Mouse (Mus musculus): ENCODE measurements at regions not wholly inside any gene's neighbourhood (a gene's known extent, or its start where the extent isn't known, plus 50 kb on each side); places are given as distances from the start of the nearest gene placed in this dataset.

GRCm38 (mm10) chr9:69705942-69706341 lies 54.8 kb downstream of the Foxb1 start:
- no peak for DNase-seq (ENCODE audit: low spot score)

DNA sequence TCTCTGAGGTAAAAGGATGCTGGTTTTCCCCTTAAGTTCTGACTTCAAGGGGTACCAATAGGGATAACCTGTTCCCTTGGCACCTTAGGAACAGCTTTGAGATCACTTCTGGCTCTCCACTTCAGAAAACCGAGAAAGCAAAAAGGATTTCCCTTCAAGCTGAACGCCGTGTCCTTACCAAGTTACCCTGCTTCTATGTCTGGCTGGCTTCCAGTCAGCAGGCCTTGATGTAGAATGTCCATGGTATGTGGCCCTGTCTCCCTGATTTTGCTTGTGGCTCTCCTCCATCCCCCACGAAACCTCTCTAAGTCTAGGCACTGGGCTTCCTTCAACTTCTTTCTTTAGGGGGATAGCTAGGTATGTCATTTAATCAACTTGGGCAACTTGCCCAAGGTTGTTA lies 55.7 kb downstream of the Foxb1 start:
- DNase-seq (ENCODE audit: low spot score), result peak; percentile 26

GRCm38 (mm10) chr9:69703731-69704130 lies 57.0 kb downstream of the Foxb1 start:
- no peak for DNase-seq (ENCODE audit: low spot score)

DNA sequence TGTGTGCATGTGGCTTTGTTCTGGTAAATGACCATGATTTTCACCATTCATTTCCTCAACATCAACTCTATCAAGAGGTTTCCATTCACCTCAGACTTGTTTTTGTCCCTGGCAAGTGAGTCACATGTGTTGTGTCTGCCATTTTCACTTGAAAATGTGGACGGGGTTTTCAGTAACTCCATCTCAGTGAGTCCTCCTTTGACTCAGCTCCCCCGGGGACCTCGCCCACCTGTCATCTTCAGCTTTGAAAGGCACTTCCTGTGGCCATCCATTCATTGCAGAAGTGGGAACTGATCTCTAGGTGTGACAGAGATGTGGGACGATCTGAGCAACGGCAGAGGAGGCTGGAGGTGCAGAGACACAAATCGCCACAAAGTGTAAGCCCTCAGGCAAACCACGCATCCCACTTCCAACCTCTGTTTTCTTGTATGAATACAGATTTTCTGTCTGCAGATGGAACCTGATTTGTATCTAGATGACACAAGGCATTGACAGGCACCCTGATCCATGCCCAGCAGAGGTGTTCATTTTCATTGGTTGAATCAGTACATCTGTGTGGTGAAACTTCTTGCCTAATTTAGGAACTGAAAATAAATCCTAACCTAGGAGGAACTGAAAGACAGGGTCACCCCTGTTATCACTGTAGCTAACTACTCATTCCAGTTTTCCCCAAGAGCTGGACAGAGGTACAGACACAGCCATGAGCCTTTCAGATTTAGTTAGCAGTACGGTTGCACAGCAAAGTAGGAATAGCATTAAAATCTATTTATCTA lies 58.4 kb downstream of the Foxb1 start:
- DNase-seq (ENCODE audit: low spot score), result no peak

DNA sequence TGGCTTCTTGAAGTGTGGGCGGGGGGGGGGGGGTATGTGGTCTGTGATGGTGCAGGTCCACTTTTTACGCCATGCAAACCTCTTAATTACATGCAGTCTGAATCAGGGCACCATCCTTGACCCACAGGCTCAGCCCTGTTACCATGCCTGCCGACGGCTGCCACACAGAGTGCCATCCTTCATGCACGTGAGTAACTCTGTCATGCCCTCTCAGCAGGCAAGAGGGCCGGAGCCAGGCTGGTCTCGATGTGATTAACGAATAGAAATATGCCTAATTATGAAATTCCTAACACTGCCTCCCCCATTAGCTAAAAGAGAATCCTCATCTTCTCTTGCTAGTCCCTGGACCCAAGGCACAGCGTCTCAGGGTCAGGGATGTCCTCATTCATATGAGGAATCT lies 60.0 kb downstream of the Foxb1 start:
- no peak for DNase-seq (ENCODE audit: low spot score)

DNA sequence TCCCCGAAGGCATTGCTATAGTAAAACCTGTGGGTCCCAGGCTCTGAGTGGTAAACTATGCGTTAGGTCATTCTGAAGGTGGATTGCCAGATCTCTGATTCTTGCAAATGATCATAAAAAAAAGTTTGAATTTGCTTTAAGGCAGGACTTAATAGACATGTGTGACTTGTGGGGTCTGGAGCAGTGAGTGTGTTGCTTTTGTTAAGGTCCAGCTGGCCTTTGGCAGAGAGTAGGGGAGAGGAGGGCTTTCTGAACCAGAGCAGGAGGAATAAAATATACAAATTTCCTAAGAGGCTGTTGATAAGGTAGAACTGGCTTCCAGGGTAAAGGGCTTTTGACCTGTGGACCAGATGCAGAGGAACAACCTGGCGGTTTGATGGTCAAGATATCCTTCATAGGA lies 69.0 kb downstream of the Foxb1 start:
- DNase-seq (ENCODE audit: low spot score), result no peak

DNA sequence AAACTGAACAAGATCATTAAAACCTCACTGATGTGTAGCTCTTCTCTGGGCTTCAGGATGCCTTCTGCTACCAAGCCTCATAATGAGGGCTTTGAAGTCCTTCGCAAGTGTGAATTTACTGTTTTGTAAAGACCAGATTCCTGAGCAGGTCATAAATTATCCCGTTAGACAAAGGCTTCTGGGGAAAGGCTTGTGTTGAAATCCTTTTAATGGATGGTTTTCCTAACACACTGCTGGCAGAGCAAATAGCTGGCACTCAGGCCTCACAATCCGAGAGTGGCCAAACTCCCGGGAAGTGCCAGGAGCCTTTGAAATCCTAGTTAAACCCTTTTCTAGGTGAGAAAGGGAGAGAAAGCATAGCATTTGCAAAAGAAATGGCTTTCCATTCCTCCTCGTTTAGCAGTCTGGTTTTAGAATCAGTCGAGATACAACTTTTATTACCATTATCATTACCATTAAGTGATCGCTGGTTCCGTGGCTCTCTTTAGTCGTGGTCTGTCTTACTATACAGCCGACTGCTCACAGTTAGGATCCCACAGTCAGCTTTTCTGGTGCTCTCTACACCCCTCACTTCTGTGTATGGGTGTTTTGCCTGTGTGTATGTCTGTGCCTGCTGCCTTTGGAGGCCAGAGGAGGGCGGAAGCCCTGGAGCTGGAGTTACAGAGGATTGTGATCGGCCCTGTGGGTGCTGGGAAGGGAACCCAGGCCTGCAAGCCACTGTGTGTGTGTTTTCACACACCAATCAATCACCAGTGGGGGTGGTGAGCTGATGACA lies 73.2 kb downstream of the Foxb1 start:
- DNase-seq (ENCODE audit: low spot score), result no peak

DNA sequence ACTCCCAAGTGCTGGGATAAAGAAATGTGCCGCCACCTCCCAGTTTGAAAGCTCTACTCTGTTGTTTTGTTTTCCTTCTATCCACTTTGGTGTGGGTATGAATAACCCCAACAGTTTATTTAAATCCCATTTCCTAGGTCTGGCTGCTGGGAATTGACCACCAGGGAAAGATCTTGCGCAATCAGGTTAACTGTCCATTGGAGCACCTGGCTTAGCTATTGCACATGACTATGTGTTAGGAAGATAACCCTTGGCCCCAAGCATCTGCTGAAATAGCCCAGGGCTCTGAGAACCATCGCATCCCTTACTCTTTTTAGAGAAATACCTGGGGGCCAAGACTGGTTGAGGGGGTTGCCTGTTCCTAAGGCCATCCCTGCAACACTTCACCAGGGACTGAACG lies 74.0 kb downstream of the Foxb1 start:
- DNase-seq (ENCODE audit: low spot score), result no peak

DNA sequence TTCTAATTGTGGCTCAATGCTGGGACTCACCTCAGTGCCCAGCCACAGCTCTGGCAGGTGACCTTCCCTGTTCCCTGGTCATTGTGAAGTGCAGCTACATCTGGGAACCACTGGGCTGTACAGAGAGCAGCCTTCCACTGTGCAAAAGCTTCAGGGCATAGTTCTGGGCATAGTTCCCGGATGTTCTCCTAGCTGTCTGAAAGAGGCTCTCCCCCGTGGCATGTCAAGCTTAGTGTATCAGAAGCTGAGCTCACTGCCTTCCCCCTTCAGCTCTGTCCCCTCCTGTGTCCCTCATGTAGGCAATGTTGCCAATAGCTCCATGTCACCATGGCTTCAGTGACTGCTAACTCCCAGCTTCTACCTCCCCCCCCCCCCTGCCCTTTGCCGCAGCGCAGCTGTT lies 75.1 kb downstream of the Foxb1 start:
- DNase-seq (ENCODE audit: low spot score), result no peak

DNA sequence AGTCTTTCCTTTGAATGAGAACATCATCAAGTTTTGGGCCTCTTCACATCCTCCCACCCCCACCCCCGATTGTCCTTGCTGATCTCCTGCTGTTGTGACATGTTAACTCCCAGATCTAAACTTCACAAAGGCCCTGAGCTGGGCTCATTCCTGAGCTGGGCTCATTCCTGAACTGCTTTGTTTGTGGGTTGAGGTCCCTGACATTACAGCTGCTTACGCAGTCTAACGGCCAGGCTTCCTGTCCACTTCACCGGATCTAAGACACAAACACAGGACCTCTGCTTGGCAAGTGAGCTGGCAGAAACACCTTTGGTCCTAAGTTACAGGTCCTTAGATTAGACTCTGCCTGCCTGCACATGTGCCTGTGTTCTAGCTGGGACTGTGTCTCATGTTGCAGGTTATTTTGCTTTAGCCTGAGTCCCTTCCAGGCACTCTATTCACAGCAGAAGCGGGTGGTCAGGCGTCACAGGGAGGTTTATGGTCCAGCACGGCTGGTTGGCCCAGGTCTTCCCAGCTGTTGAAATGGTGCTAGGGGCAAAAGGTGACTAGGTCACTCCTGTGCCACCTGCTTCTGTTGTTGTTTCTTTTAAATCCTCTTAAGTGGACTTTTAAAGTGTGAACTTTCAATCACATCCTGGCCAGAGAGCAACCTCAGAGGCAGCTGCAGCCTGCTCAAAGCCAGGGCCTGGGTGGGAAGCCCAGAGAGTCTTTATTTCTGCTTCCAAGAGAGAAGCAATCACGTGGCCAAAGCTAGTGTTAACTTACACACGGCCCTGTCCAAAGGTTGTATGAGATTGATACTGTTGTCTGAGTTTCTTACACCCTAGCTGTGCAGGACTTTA lies 79.1 kb downstream of the Foxb1 start:
- no peak for DNase-seq (ENCODE audit: low spot score)

DNA sequence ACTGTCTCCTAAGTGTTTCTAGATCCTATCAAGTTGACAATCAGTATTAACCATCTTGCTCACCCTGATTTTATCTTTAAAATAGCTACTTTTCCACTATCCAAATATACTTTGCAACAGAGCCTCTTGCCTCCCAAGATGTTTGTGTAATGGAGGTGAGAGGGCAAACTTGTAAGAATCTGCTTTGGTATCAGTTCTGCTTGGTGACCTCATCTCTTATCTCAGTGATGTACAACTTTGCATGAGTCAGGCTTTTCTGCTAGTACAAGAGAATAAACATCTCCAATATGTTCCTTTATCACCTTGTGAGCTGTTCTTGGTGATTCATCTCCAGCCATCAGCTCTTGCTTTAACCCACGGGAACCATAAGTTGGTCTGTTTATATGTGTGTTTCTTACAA lies 82.1 kb downstream of the Foxb1 start:
- no peak for DNase-seq (ENCODE audit: low spot score)

GRCm38 (mm10) chr9:69673463-69674105 lies 87.2 kb downstream of the Foxb1 start:
- no peak for DNase-seq (ENCODE audit: low spot score)

DNA sequence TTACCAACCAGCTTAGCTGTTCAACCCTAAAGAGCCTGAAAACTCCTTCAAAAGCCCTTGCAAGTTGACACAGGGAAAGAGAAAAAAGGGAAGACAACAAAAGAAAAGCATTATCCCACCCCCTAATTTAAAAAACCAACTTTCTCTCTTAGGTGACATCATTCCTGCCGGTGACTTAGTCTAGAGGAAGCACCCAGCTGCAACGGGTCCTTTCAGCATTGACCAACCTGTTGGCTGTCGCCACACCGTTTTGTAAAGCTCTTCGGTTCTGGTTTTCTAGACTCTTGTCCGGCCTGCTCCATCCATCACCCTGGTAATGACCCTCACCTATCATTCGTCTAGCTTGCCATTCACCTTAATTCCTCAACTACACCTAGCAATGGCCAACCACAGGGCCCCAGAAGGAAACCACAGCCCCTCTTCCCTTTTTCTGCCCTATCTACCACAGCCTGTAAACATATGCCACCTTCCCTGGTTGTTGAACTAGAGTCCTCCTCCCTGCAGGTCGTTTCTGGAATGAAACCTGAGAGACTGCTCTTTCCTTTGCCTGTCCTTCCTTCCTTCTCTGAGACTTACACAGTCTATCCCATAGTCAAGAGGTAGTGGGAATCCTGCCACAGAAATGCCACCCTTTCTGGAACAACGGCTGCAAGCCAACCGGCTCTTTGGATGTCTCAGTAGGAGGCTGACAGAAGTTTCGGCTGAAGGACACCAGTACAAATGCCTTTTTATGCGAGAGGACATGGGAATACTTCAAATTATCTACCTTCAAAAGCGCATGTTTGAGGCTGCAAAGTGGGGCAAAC lies 87.9 kb downstream of the Foxb1 start:
- DNase-seq (ENCODE audit: low spot score), result no peak

DNA sequence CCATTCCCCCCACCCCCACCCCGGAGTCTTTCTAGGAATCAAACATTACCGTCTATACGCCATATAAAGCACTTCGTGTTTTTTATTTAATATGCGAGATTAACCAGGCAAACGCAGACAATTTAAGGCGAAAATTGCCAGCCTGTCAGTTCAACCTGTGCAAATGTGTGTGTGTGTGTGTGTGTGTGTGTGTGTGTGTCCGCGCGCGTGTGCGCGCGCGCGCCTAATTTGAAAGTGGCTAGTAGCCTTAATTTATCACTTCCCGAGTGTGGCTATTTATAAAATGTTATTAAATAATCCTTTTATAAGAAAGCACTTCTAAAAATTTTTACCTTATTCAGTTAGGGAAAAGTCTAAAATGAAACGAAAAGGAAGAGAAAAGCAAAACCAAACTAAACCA lies 89.5 kb downstream of the Foxb1 start:
- DNase-seq (ENCODE audit: low spot score), result no peak

- no peak for DNase-seq (ENCODE audit: low spot score)
These were observed 90.1 kb downstream of the Foxb1 start for GRCm38 (mm10) chr9:69670551-69671044.

DNA sequence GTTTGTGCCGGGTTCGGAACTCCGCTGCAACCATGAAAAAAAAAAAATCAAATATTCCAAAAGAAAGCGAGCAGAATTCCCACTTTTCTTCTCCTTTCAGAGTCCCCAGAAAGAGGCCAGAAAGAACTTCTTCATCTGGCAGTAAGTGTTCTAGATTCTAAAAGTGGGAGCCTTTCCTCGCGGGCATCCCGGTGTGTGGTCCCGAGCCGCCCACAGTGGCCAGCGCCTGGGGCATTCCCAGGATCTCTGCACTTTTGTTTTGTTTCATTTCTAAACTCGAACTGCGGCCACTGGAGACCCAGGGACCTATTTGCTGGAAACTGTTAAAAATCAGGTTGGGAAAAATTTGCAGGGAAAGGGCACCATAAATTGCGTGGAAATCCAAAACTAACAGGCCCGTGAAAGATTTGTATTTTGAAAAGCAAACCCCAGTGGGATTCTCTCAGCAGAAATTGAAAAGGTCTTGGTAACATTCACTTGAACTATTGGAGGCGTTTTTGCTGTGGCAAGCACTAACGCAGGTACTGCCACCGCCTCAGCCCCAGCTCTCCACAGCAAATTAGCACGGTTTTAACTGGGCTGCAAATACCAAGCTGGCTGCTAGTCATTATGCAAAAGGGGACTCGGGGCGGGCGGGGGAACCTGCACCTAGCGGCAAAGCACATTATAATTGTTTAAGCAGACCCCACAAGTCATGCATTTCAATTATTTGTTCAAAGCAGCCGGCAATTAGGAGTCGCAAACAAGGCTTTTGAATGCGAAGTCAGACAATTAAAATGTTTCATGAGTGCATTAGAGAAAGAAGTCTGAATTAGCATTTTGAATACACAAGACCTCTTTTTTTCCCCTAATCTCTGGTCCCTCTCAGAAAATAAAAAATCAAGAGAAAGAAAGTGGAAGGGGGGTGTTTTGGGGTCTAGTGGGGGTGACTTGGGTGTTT lies 90.9 kb downstream of the Foxb1 start:
- no peak for DNase-seq (ENCODE audit: low spot score)

GRCm38 (mm10) chr9:69668475-69669090 lies 92.2 kb downstream of the Foxb1 start:
- no peak for DNase-seq (ENCODE audit: low spot score)

DNA sequence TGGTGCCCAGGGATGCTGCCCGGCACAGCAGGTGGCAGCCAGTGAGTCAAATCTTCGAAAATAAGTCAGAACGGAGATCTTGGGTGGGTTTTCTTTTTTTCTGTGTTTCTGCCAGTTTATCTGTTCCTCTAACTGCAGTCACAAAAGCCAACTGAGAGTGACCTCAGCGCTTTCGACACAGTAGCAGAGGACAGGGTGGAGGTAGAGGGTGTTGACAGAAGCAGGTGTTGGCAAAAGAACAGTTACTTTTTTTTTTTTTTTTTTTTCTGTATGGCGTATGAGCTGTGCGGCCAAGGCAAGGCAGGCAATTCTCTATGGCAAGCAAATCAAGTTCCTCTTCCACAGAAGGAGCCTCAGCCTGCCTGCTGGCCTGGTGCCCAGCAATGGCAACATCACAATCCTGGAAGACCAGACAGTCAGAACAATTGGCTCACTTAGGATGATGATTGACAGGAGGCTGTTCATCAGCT lies 93.6 kb downstream of the Foxb1 start:
- no peak for DNase-seq (ENCODE audit: low spot score)

- no peak for DNase-seq (ENCODE audit: low spot score)
These were observed 96.5 kb downstream of the Foxb1 start for GRCm38 (mm10) chr9:69664201-69664600.
